Mouse (Mus musculus) heart, postnatal 25 days (tissue): ENCODE results near the gene Defb23. TPM values are rescaled to one million over a fixed set of nuclear protein-coding genes. Genes with fewer than 3 reads are reported as not detected.

Experiments
- total RNA-seq, 2 experiments: library from RNA; stranded (reverse); gene quantifications; 2 replicates each; pipeline ENCODE4 v1.2.3; 2021

Defb23 gene
- total RNA-seq, 2 experiments from 2014 or later, result not detected

Other genes with a start within 250 kb of the Defb23 start
- 100 to 1,000 TPM in 1 of 2 experiments, 10 to 100 TPM in 1; 95.2 to 104 TPM for gene Csnk2a1, start 237.8 kb downstream of the Defb23 start, total RNA-seq
- gene Tbc1d20, start 170.8 kb downstream of the Defb23 start, total RNA-seq, result 10 to 100 TPM; 43.1 to 43.5 TPM
- gene Rbck1, start 132.0 kb downstream of the Defb23 start, total RNA-seq, result 10 to 100 TPM; 51.9 to 55.9 TPM
- 1 to 10 TPM; 2.2 to 3.0 TPM for gene Trib3, start 120.6 kb downstream of the Defb23 start, total RNA-seq
- gene Nrsn2, start 88.0 kb downstream of the Defb23 start, total RNA-seq, result not detected
- gene Sox12, start 66.6 kb downstream of the Defb23 start, total RNA-seq, result 1 to 10 TPM; 9.5 to 9.7 TPM
- 10 to 100 TPM in 1 of 2 experiments, 1 to 10 TPM in 1; 9.7 to 10.1 TPM for gene Zcchc3, start 49.6 kb downstream of the Defb23 start, total RNA-seq
- gene 6820408C15Rik, start 49.0 kb downstream of the Defb23 start, total RNA-seq, result 1 to 10 TPM; 2.8 to 3.0 TPM
- gene Defb20, start 12.4 kb upstream of the Defb23 start, total RNA-seq, result not detected
- gene Defb22, start 25.5 kb upstream of the Defb23 start, total RNA-seq, result not detected
- not detected for gene Defb26, start 47.1 kb upstream of the Defb23 start, total RNA-seq
- not detected for gene Defb28, start 53.6 kb upstream of the Defb23 start, total RNA-seq
- gene Defb29, start 75.5 kb upstream of the Defb23 start, total RNA-seq, result not detected
- gene Gm17416, start 104.7 kb upstream of the Defb23 start, total RNA-seq, result not detected
- not detected for gene Defb21, start 108.1 kb upstream of the Defb23 start, total RNA-seq
- gene Defb19, start 115.7 kb upstream of the Defb23 start, total RNA-seq, result not detected
- gene Defb45, start 134.8 kb upstream of the Defb23 start, total RNA-seq, result not detected
- not detected for gene Defb36, start 139.7 kb upstream of the Defb23 start, total RNA-seq
- not detected for gene Defb25, start 158.4 kb upstream of the Defb23 start, total RNA-seq
- gene Rem1, start 162.3 kb upstream of the Defb23 start, total RNA-seq, result 1 to 10 TPM; 7.7 to 8.5 TPM
- 10 to 100 TPM; 35.1 to 38.5 TPM for gene H13, start 204.8 kb upstream of the Defb23 start, total RNA-seq
- gene Mcts2, start 222.4 kb upstream of the Defb23 start, total RNA-seq, result 10 to 100 TPM; 17.7 to 18.5 TPM